Mouse (Mus musculus): ENCODE measurements around the gene Dapk1. TPM values are rescaled to one million over a fixed set of nuclear protein-coding genes. Genes with fewer than 3 reads are reported as not detected.

Dapk1 gene
- polyA plus RNA-seq, 1 experiment: 37.8 TPM

DNA sequence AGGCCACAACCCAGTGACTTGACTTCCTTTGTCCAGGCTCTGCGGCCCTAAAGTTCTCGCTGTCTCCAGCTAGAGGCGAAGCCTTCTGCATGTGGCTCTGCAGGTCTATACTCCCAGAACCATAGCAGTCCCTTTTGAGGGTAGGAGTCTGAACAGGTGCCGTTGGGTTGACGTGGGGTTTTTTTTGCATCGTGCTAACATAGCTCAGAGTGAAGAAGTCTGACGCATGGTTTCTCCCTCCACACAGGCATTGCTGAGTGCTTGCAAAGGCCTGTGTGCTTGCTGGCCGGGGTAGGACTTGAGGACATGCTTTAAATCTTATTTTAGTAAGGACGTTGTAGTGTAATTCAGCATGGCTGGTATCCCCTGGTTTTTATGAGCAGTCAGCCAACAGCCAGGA lies 27.7 kb downstream of the Dapk1 start:
- no peak for TF ChIP-seq POLR2A (IDR thresholded peaks at IDR 0.05; ENCODE audit: insufficient read depth, low read length)
- no peak for TF ChIP-seq CTCF (IDR thresholded peaks at IDR 0.05; ENCODE audit: low read depth, low read length)
- TF ChIP-seq EP300 (IDR thresholded peaks at IDR 0.05; ENCODE audit: insufficient read depth, low read depth, low read length): no peak
- no peaks in the 10 kb centered on the region for H3K9me3 ChIP-seq (replicated peaks; ENCODE audit: control insufficient read depth, insufficient read depth, low read length, poor library complexity, severe bottlenecking)
- H3K36me3 ChIP-seq (ENCODE audit: control insufficient read depth, insufficient read depth, low read length, poor library complexity, severe bottlenecking): no peaks in the 10 kb centered on the region

DNA sequence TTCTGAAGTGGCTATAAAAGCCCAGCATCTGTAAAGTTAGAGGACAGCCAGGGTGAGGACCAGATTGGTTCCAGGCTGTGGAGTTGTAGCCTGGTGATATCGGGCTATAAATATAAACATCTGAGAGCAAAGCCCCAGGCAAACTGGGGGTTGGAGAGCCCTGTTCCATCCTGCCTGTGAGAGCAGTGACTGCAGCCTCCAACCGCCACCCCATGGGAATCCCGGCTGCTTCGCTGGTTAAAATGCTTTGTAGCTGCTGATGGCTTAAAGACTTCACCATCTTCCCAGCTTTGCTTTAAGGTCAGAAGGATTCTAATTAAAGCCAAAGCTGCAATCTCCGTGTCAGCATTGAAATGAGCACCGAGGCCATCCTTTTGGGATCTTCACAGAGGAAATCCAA lies 32.2 kb downstream of the Dapk1 start:
- no peaks in the 10 kb centered on the region for H3K27me3 ChIP-seq (ENCODE audit: control insufficient read depth, insufficient read depth, low read length, poor library complexity, severe bottlenecking)
- H3K4me1 ChIP-seq (ENCODE audit: control insufficient read depth, insufficient read depth, low read length): no peaks in the 10 kb centered on the region
- no peak overlapping the region for H3K27ac ChIP-seq (ENCODE audit: insufficient read depth, low read length)
- no peaks in the 10 kb centered on the region for H3K9me3 ChIP-seq (replicated peaks; ENCODE audit: control insufficient read depth, insufficient read depth, low read length, poor library complexity, severe bottlenecking)
- H3K4me3 ChIP-seq (ENCODE audit: low read depth, low read length): no peak overlapping the region
- no peaks in the 10 kb centered on the region for H3K36me3 ChIP-seq (ENCODE audit: control insufficient read depth, insufficient read depth, low read length, poor library complexity, severe bottlenecking)
- H3K9ac ChIP-seq (ENCODE audit: low read depth, poor library complexity, severe bottlenecking): no peak overlapping the region
- TF ChIP-seq EP300 (IDR thresholded peaks at IDR 0.05; ENCODE audit: insufficient read depth, low read depth, low read length) (no peak), POLR2A (IDR thresholded peaks at IDR 0.05; ENCODE audit: insufficient read depth, low read length) (no peak), CTCF (IDR thresholded peaks at IDR 0.05; ENCODE audit: low read depth, low read length) (no peak)

More for the DNA sequence above, 27.7 kb downstream of the Dapk1 start:
- Histone ChIP-seq H3K27me3 (ENCODE audit: control insufficient read depth, insufficient read depth, low read length, poor library complexity, severe bottlenecking) (no peaks in the 10 kb centered on the region), H3K4me1 (ENCODE audit: control insufficient read depth, insufficient read depth, low read length) (peaks cover 7% of the 10 kb centered on the region), H3K9ac (ENCODE audit: low read depth, poor library complexity, severe bottlenecking) (no peak overlapping the region), H3K4me3 (ENCODE audit: low read depth, low read length) (no peak overlapping the region), H3K27ac (ENCODE audit: insufficient read depth, low read length) (no peak overlapping the region)

DNA sequence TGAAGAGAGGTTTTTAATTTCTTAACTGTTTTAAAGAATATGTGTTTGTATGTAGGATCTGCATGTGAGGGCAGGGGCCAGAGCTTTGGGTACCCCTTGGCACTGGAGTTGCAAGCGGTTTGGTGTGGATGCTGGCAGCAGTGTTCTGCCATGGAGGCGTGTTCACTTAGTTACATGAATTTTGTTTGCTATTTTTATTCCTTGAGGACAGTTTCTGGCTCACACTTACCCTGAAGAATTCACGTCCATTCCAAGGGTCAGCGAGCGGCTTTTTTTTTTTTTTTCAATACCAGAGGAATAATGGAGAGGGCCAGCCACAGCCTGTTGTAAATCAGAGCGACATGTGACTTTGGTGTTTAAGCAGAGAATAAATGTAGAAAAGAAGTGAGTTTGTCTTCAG lies 33.9 kb downstream of the Dapk1 start:
- Histone ChIP-seq H3K36me3 (ENCODE audit: control insufficient read depth, insufficient read depth, low read length, poor library complexity, severe bottlenecking) (no peaks in the 10 kb centered on the region), H3K27ac (ENCODE audit: insufficient read depth, low read length) (no peak overlapping the region), H3K9ac (ENCODE audit: low read depth, poor library complexity, severe bottlenecking) (no peak overlapping the region), H3K4me3 (ENCODE audit: low read depth, low read length) (no peak overlapping the region), H3K4me1 (ENCODE audit: control insufficient read depth, insufficient read depth, low read length) (no peaks in the 10 kb centered on the region), H3K9me3 (replicated peaks; ENCODE audit: control insufficient read depth, insufficient read depth, low read length, poor library complexity, severe bottlenecking) (no peaks in the 10 kb centered on the region), H3K27me3 (ENCODE audit: control insufficient read depth, insufficient read depth, low read length, poor library complexity, severe bottlenecking) (no peaks in the 10 kb centered on the region)
- TF ChIP-seq POLR2A (IDR thresholded peaks at IDR 0.05; ENCODE audit: insufficient read depth, low read length) (no peak), CTCF (IDR thresholded peaks at IDR 0.05; ENCODE audit: low read depth, low read length) (no peak), EP300 (IDR thresholded peaks at IDR 0.05; ENCODE audit: insufficient read depth, low read depth, low read length) (no peak)

DNA sequence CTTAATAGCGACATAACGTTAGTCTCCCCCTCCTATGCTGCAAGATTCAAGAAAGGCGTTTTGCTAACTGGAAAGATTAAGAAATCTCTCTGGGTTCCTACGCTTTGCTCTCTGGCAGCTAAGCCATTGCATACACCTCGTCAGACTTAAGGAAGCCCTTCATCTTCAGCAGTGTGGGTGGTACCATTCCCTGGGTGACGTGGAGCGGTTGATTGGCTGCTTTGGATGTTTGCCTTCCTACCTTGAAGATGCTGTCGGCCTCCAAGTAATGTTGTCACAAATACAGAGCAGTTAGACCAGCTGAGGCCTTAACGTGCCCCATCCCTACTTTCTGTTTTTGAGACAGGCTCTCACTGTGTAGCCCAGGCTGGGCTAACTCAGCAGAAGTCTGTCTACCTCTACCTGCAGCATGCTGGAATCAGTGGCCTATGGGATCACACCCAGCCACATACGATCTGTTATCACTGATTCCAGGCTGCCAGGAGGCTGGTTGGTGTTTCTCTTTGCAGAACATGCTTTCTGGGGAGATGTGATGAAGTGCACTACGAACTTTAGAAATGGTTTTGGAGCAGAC lies 37.8 kb downstream of the Dapk1 start:
- H3K36me3 ChIP-seq (ENCODE audit: control insufficient read depth, insufficient read depth, low read length, poor library complexity, severe bottlenecking): no peaks in the 10 kb centered on the region

DNA sequence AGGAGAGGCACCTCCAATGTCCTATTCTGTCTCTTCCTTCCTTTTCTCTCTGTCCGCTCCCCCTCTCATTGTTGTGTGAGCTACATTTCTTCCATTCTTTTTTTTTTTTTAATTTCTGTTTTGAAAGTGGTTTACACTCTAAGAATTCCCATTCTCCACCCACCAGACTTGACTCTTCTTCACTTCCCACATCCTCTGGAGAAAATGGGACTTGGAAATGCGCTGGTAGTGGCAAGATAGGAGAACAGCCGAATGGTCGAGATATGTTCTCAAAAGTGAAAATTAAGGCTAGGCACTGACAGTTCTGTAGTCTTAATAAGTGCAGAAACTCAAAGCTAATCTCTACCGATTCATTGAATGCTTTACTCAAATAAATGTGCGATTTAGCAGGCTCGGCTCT lies 38.7 kb downstream of the Dapk1 start:
- H3K4me3 ChIP-seq (ENCODE audit: low read depth, low read length): no peak overlapping the region
- no peaks in the 10 kb centered on the region for H3K9me3 ChIP-seq (replicated peaks; ENCODE audit: control insufficient read depth, insufficient read depth, low read length, poor library complexity, severe bottlenecking)
- no peak overlapping the region for H3K27ac ChIP-seq (ENCODE audit: insufficient read depth, low read length)
- H3K27me3 ChIP-seq (ENCODE audit: control insufficient read depth, insufficient read depth, low read length, poor library complexity, severe bottlenecking): no peaks in the 10 kb centered on the region
- no peaks in the 10 kb centered on the region for H3K36me3 ChIP-seq (ENCODE audit: control insufficient read depth, insufficient read depth, low read length, poor library complexity, severe bottlenecking)
- no peaks in the 10 kb centered on the region for H3K4me1 ChIP-seq (ENCODE audit: control insufficient read depth, insufficient read depth, low read length)
- no peak overlapping the region for H3K9ac ChIP-seq (ENCODE audit: low read depth, poor library complexity, severe bottlenecking)
- TF ChIP-seq EP300 (IDR thresholded peaks at IDR 0.05; ENCODE audit: insufficient read depth, low read depth, low read length) (no peak), CTCF (IDR thresholded peaks at IDR 0.05; ENCODE audit: low read depth, low read length) (no peak), POLR2A (IDR thresholded peaks at IDR 0.05; ENCODE audit: insufficient read depth, low read length) (no peak)

More for the DNA sequence above, 37.8 kb downstream of the Dapk1 start:
- Histone ChIP-seq H3K27ac (ENCODE audit: insufficient read depth, low read length) (no peak overlapping the region), H3K9me3 (replicated peaks; ENCODE audit: control insufficient read depth, insufficient read depth, low read length, poor library complexity, severe bottlenecking) (no peaks in the 10 kb centered on the region), H3K27me3 (ENCODE audit: control insufficient read depth, insufficient read depth, low read length, poor library complexity, severe bottlenecking) (no peaks in the 10 kb centered on the region), H3K4me3 (ENCODE audit: low read depth, low read length) (no peak overlapping the region), H3K9ac (ENCODE audit: low read depth, poor library complexity, severe bottlenecking) (no peak overlapping the region), H3K4me1 (ENCODE audit: control insufficient read depth, insufficient read depth, low read length) (no peaks in the 10 kb centered on the region)
- TF ChIP-seq POLR2A (IDR thresholded peaks at IDR 0.05; ENCODE audit: insufficient read depth, low read length) (no peak), CTCF (IDR thresholded peaks at IDR 0.05; ENCODE audit: low read depth, low read length) (no peak), EP300 (IDR thresholded peaks at IDR 0.05; ENCODE audit: insufficient read depth, low read depth, low read length) (no peak)

DNA sequence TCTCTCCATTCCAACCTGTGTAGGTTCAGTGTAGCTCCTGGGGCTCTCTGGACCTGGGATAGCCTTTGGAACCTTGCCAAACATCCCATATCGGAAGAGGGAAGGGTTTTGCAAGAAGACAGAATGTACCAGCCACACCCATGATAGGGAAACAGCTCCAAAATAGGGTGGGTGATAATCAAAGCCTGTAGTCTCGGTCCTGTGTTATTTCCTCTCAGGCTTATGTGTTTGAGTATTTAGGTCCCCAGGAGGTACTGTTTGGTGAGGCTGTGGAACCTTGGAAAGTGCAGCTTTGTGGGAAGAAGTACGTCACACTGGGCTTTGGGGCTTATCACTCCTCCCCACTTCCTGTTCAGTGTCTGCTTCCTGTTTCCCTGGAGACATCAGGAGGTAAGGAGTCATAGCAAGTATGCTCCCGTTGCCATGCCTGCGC lies 42.7 kb downstream of the Dapk1 start:
- Histone ChIP-seq H3K9me3 (replicated peaks; ENCODE audit: control insufficient read depth, insufficient read depth, low read length, poor library complexity, severe bottlenecking) (no peaks in the 10 kb centered on the region), H3K36me3 (ENCODE audit: control insufficient read depth, insufficient read depth, low read length, poor library complexity, severe bottlenecking) (no peaks in the 10 kb centered on the region), H3K27me3 (ENCODE audit: control insufficient read depth, insufficient read depth, low read length, poor library complexity, severe bottlenecking) (no peaks in the 10 kb centered on the region), H3K27ac (ENCODE audit: insufficient read depth, low read length) (no peak overlapping the region), H3K4me1 (ENCODE audit: control insufficient read depth, insufficient read depth, low read length) (no peaks in the 10 kb centered on the region), H3K4me3 (ENCODE audit: low read depth, low read length) (no peak overlapping the region), H3K9ac (ENCODE audit: low read depth, poor library complexity, severe bottlenecking) (no peak overlapping the region)
- no peak for TF ChIP-seq CTCF (IDR thresholded peaks at IDR 0.05; ENCODE audit: low read depth, low read length)
- no peak for TF ChIP-seq POLR2A (IDR thresholded peaks at IDR 0.05; ENCODE audit: insufficient read depth, low read length)
- TF ChIP-seq EP300 (IDR thresholded peaks at IDR 0.05; ENCODE audit: insufficient read depth, low read depth, low read length): no peak

All from ES-Bruce4 (cell line).